ENCODE assay signal across 7 mouse cellular contexts in genomic region chr1:134046387-134046786, GRCm38 (mm10). TPM values are rescaled to one million over a fixed set of nuclear protein-coding genes. Genes with fewer than 3 reads are reported as not detected.
DNase-seq lines count a peak whose midpoint lies in the region; ATAC-seq lines count a peak whose summit lies in the region.

No protein-coding gene starts in this region.

- ATAC-seq in liver, embryonic 11.5 days (replicated peaks; ENCODE audit: low FRiP score): peak; percentile 20; the same call in 1 of the 2 replicates
- ATAC-seq in forebrain, embryonic 13.5 days: peak; percentile 45
- ATAC-seq in limb, embryonic 11.5 days (ENCODE audit: insufficient number of reproducible peaks, low FRiP score, low TSS enrichment, low read depth): no peak
- peak; percentile 40; the same call in 1 of the 2 replicates for ATAC-seq in neural tube, embryonic 15.5 days (ENCODE audit: low FRiP score)

- no peak overlapping the region for H3K27ac ChIP-seq in liver, embryonic 11.5 days (ENCODE audit: low read depth, low read length)
- no peak overlapping the region for H3K27ac ChIP-seq in forebrain, embryonic 13.5 days
- no peak overlapping the region for H3K27ac ChIP-seq in limb, embryonic 11.5 days (replicated peaks; ENCODE audit: low read depth, low read length)
- no peak overlapping the region for H3K27ac ChIP-seq in neural tube, embryonic 15.5 days (replicated peaks)

- intact Hi-C loops in gastrocnemius, postnatal 14 days (cut with DNase I; ENCODE audit: low total_unique reads): loop anchor here (1.0 to 10.0 kb wide), 2 partner anchors 136 to 312 kb away; no protein-coding TSS in a partner anchor

- no peak overlapping the region for H3K9ac ChIP-seq in liver, embryonic 11.5 days (ENCODE audit: low read depth, low read length)
- peak overlapping the region; percentile 48 for H3K9ac ChIP-seq in forebrain, embryonic 13.5 days
- H3K9ac ChIP-seq in limb, embryonic 11.5 days (ENCODE audit: low read length): no peak overlapping the region
- H3K9ac ChIP-seq in neural tube, embryonic 15.5 days (replicated peaks): 0 out of 2 replicates have a peak overlapping the region, but pooled peaks have one; percentile 23

- 0 out of 2 replicates have a peak, but pooled peaks cover 2% of the 10 kb centered on the region for H3K27me3 ChIP-seq in liver, embryonic 11.5 days (replicated peaks; ENCODE audit: control insufficient read depth, insufficient read depth, low read length)
- 0 out of 2 replicates have a peak, but pooled peaks cover 3% of the 10 kb centered on the region for H3K27me3 ChIP-seq in forebrain, embryonic 13.5 days
- H3K27me3 ChIP-seq in limb, embryonic 11.5 days (ENCODE audit: control insufficient read depth, insufficient read depth, low read length): 0 out of 2 replicates have a peak, but pooled peaks cover 7% of the 10 kb centered on the region
- H3K27me3 ChIP-seq in neural tube, embryonic 15.5 days (replicated peaks): no peaks in the 10 kb centered on the region

- peak overlapping the region; percentile 27; the same call in 1 of the 2 replicates for H3K4me3 ChIP-seq in liver, embryonic 11.5 days (ENCODE audit: low read depth, low read length)
- H3K4me3 ChIP-seq in forebrain, embryonic 13.5 days: peak overlapping the region; percentile 23; the same call in 1 of the 2 replicates
- H3K4me3 ChIP-seq in limb, embryonic 11.5 days (ENCODE audit: low read depth, low read length): 0 out of 2 replicates have a peak overlapping the region, but pooled peaks have one; percentile 3
- peak overlapping the region; percentile 24; the same call in 1 of the 2 replicates for H3K4me3 ChIP-seq in neural tube, embryonic 15.5 days (replicated peaks)

- no peaks in the 10 kb centered on the region for H3K9me3 ChIP-seq in liver, embryonic 11.5 days (ENCODE audit: control insufficient read depth, low read length)
- H3K9me3 ChIP-seq in forebrain, embryonic 13.5 days (replicated peaks): no peaks in the 10 kb centered on the region
- H3K9me3 ChIP-seq in limb, embryonic 11.5 days (ENCODE audit: control insufficient read depth, low read length): no peaks in the 10 kb centered on the region
- no peaks in the 10 kb centered on the region for H3K9me3 ChIP-seq in neural tube, embryonic 15.5 days (replicated peaks)

- H3K36me3 ChIP-seq in liver, embryonic 11.5 days (ENCODE audit: control insufficient read depth, insufficient read depth, low read length): no peaks in the 10 kb centered on the region
- no peaks in the 10 kb centered on the region for H3K36me3 ChIP-seq in forebrain, embryonic 13.5 days (ENCODE audit: poor library complexity, severe bottlenecking)
- H3K36me3 ChIP-seq in limb, embryonic 11.5 days (ENCODE audit: control insufficient read depth, insufficient read depth, low read length): no peaks in the 10 kb centered on the region
- H3K36me3 ChIP-seq in neural tube, embryonic 15.5 days: no peaks in the 10 kb centered on the region

- H3K4me1 ChIP-seq in liver, embryonic 11.5 days (replicated peaks; ENCODE audit: control insufficient read depth, insufficient read depth, low read length): peaks cover 5% of the 10 kb centered on the region
- 0 out of 2 replicates have a peak, but pooled peaks cover 4% of the 10 kb centered on the region for H3K4me1 ChIP-seq in forebrain, embryonic 13.5 days
- peaks cover 3% of the 10 kb centered on the region; the same call in 1 of the 2 replicates for H3K4me1 ChIP-seq in limb, embryonic 11.5 days (ENCODE audit: control insufficient read depth, insufficient read depth, low read length)
- H3K4me1 ChIP-seq in neural tube, embryonic 15.5 days: peaks cover 25% of the 10 kb centered on the region

- no peak for DNase-seq in liver, embryonic 11.5 days (ENCODE audit: low spot score)
- DNase-seq in liver: no peak
- DNase-seq in limb, embryonic 11.5 days (ENCODE audit: low spot score): peak; percentile 37
- no peak for DNase-seq in lung, postnatal 14 days
- DNase-seq in gastrocnemius, postnatal 14 days: no peak

- H3K4me2 ChIP-seq in liver, embryonic 11.5 days: peak overlapping the region; percentile 59
- H3K4me2 ChIP-seq in forebrain, embryonic 13.5 days: peak overlapping the region; percentile 56
- peak overlapping the region; percentile 36; the same call in 1 of the 2 replicates for H3K4me2 ChIP-seq in limb, embryonic 11.5 days (ENCODE audit: low read depth, severe bottlenecking)
- H3K4me2 ChIP-seq in neural tube, embryonic 15.5 days: peak overlapping the region; percentile 57

- 23% methylated on average over 23 of the region's 23 CpGs for WGBS in liver, embryonic 11.5 days
- WGBS in forebrain, embryonic 13.5 days: 21% methylated on average over 23 of the region's 23 CpGs
- 28% methylated on average over 23 of the region's 23 CpGs for WGBS in limb, embryonic 11.5 days
- 26% methylated on average over 23 of the region's 23 CpGs for WGBS in neural tube, embryonic 15.5 days

RNA-seq across cellular contexts. Expression of gene Fmod, which starts 9.3 kb away (rescaled TPM):
- 2.7 and 3.9 TPM in 2 replicates for polyA plus RNA-seq in liver, embryonic 11.5 days (2014; fragmentation: Nextera tagmentation; extraction: Ambion mirVana)
- polyA plus RNA-seq in forebrain, embryonic 13.5 days (2015; fragmentation: Nextera tagmentation; extraction: Ambion mirVana): 1.2 and 1.6 TPM in 2 replicates
- polyA plus RNA-seq in limb, embryonic 11.5 days (2014; fragmentation: Nextera tagmentation; extraction: Ambion mirVana): 2.9 and 4.5 TPM in 2 replicates
- 14.5 and 14.6 TPM in 2 replicates for polyA plus RNA-seq in neural tube, embryonic 15.5 days (2015; fragmentation: Nextera tagmentation; extraction: Ambion mirVana)
- total RNA-seq in gastrocnemius, postnatal 14 days (2021): 100 to 1,000 TPM; 197 to 203 TPM

RNA-seq across cellular contexts. Expression of gene Btg2, which starts 32.5 kb away (rescaled TPM):
- 38.6 and 39.9 TPM in 2 replicates for polyA plus RNA-seq in liver, embryonic 11.5 days (2014; fragmentation: Nextera tagmentation; extraction: Ambion mirVana)
- polyA plus RNA-seq in forebrain, embryonic 13.5 days (2015; fragmentation: Nextera tagmentation; extraction: Ambion mirVana): 122 and 129 TPM in 2 replicates
- polyA plus RNA-seq in limb, embryonic 11.5 days (2014; fragmentation: Nextera tagmentation; extraction: Ambion mirVana): 21.3 and 22.1 TPM in 2 replicates
- 20.6 and 29.3 TPM in 2 replicates for polyA plus RNA-seq in neural tube, embryonic 15.5 days (2015; fragmentation: Nextera tagmentation; extraction: Ambion mirVana)
- total RNA-seq in gastrocnemius, postnatal 14 days (2021): 10 to 100 TPM; 19.7 to 44.2 TPM

Comparison
In these comparisons a context has a peak if more than half of its experiments do, and no peak if none do; other contexts are left out.
1. H3K9ac ChIP-seq: peak in forebrain, embryonic 13.5 days (single experiment) and neural tube, embryonic 15.5 days (single experiment); none in liver, embryonic 11.5 days (single experiment) and limb, embryonic 11.5 days (single experiment).
2. Peak in every context shown above with its lines, with median percentiles within 50 percentile points of each other: H3K4me2 ChIP-seq and H3K4me3 ChIP-seq.